Mouse (Mus musculus) v-Abl transformed pro-B cells (cell line): ENCODE measurements around the gene Polg2.

ENCODE experiments used
- in situ Hi-C, 2 experiments: fragments of 400-800 bp; cut with MboI; formaldehyde crosslinking; loops; one replicate each; pipeline ENCODE4 v1.15.1; 2025; ENCODE audit not compliant: unreplicated experiment in 2 of 2

Polg2 gene

GRCm38 (mm10) chr11:106767516-106767915, 11.8 kb downstream of the Polg2 start:
- in situ Hi-C loops = loop anchor here in 1 of 2 experiments (25.0 kb wide), 1 partner anchor 255 kb away; no protein-coding TSS in a partner anchor

GRCm38 (mm10) chr11:106766611-106767162, 12.7 kb downstream of the Polg2 start:
- in situ Hi-C loops = loop anchor here in 1 of 2 experiments (25.0 kb wide), 1 partner anchor 254 kb away; no protein-coding TSS in a partner anchor

DNA sequence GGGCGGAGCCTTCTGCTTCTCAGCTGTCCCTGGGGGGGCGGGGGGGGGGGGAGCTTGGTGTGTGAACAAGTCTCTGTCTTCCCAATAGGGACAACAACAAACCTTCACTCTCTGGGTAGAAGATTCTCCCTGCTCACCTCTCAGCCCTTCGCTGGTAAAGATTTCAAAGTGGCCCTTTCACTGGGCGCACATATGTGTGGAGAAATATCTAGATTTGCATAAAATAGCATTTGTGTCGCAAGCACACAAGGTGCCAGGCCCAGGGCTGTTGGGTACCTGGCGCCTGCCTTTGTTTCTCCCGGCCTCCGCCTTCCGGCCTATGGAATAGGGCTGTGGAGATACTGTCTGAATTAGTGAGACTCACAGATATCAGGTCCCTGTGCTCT, 16.5 kb downstream of the Polg2 start:
- in situ Hi-C loops = loop anchor here in 1 of 2 experiments (25.0 kb wide), 1 partner anchor 250 kb away; no protein-coding TSS in a partner anchor

- in situ Hi-C loops = loop anchor here in 1 of 2 experiments (25.0 kb wide), 1 partner anchor 250 kb away; no protein-coding TSS in a partner anchor
Observed at GRCm38 (mm10) chr11:106762139-106762799, 17.1 kb downstream of the Polg2 start.

- in situ Hi-C loops = loop anchor here in 1 of 2 experiments (25.0 kb wide), 1 partner anchor 248 kb away; no protein-coding TSS in a partner anchor
Observed at GRCm38 (mm10) chr11:106760511-106760910, 18.8 kb downstream of the Polg2 start.

DNA sequence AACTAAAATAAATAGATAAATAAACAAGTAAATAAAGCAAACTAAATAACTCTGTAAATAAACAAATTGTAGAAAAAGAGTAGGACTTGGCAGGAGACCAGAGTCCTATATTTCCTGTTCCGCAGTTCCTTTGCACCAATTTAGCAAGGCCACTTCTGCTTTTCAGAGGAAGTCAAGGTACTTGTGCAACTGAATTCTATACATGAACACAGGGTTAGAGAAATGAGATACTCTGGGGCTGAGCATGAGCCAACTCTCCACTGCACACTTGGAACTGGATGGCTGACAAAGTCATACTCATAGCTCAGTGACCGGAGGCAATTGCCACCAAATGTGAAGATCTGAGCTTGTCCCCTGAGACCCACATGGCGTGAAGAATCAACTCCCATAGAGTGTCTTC, 20.3 kb downstream of the Polg2 start:
- in situ Hi-C loops = loop anchor here in 1 of 2 experiments (25.0 kb wide), 1 partner anchor 247 kb away; no protein-coding TSS in a partner anchor

- in situ Hi-C loops = loop anchor here in 1 of 2 experiments (25.0 kb wide), 1 partner anchor 243 kb away; no protein-coding TSS in a partner anchor
Observed at GRCm38 (mm10) chr11:106755583-106755982, 23.8 kb downstream of the Polg2 start.

DNA sequence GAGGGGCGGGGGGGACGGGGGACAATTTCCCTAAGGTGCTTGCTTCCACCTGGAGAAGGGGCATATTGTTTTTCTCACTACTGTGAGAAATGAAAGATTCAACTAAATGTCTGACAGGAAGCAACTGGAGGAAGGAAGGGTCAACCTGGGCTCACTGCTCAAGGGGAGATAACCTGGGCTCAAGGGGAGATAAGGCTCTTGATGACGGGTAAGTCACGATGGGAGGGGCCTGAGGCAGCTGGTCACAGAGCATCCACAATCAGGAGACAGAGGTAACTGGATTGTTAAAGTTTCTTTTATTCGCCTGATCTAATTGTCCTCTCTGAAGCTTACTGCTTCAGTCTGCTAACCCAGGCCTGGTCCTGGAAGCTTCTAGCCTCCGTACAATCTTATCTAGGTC, 26.0 kb downstream of the Polg2 start:
- in situ Hi-C loops = loop anchor here in 1 of 2 experiments (5.0 to 25.0 kb wide), 2 partner anchors 241 to 431 kb away; no protein-coding TSS in a partner anchor

DNA sequence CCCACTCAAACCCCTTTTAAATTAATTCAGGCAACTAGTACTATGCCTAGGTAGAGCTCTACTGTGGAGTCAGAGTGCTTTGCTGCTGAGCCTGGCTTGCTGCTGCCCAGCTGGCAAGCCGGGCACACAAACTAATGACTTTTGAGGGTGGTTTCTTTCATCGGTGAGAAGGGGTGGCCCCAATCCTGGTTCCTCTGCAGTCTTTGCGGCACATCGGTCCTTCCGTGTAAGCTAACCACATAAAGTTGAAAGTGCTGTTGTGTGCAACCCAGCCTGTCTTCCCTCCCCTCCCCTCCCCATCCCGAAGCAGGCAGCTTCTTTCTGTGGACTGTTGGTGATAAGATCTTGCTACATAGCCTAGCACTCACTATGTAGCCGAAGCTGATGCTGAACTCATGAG, 27.2 kb downstream of the Polg2 start:
- in situ Hi-C loops = loop anchor here in 1 of 2 experiments (5.0 to 25.0 kb wide), 2 partner anchors 240 to 430 kb away; no protein-coding TSS in a partner anchor

- in situ Hi-C loops = loop anchor here in 1 of 2 experiments (5.0 to 25.0 kb wide), 2 partner anchors 239 to 429 kb away; no protein-coding TSS in a partner anchor
Observed at GRCm38 (mm10) chr11:106751039-106752018, 28.0 kb downstream of the Polg2 start, which contains the start of gene Milr1. TSS of gene Milr1 (plus strand) at chr11:106751226.

DNA sequence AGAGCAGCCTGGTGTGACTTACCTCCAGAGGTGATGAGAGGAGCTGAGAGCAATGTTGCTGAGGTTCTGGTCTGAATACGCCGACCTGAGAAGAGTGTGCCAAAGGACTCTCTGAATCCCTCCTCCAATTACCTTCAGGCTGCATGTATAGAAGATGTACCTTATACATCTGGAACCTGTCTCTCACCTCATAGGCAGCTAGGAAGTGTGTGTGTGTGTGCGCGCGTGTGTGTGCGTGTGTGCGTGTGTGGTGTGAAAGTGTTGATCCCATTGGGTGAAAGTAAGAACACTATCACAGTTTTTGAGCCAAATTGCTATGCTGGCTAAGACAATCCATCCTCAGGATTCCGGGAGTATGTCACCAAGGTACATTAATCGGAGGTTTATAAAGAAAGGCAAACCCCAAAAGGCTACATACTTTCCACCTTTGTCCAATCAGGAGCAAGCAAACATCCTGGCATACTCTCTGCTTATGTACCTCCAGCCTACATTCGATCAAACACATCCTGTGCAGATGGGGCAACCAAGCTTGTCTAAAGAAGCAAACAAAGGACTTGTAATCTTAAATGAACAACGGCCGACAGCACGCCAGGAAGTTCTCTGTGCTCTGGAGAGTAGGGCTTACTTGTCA, 29.1 kb downstream of the Polg2 start, which contains the start of gene Pecam1:
Gene Pecam1, minus strand, starts transcription at position 508 of the 631 bp plus-strand sequence.
- in situ Hi-C loops = loop anchor here in 1 of 2 experiments (5.0 to 25.0 kb wide), 2 partner anchors 238 to 428 kb away; no protein-coding TSS in a partner anchor

DNA sequence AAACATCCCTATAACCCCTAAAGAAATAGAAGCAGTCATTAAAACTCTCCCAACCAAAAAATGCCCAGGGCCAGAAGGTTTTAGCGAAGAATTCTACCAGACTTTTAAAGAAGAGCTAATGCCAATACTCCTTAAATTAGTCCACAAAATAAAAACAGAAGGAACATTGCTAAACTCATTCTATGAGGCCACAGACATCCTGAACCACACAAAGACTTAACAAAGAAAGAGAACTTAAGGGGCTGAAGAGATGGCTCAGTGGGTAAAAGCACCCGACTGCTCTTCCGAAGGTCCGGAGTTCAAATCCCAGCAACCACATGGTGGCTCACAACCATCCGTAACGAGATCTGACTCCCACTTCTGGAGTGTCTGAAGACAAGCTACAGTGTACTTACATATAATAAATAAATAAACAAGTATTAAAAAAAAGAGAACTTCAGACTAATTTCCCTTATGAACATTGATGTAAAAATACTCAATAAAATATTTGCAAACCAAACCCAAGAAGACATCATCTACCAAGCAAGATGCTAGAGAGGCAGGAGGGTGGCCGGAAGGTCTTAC, 29.7 kb downstream of the Polg2 start:
- in situ Hi-C loops = loop anchor here in 1 of 2 experiments (5.0 to 25.0 kb wide), 3 partner anchors 237 to 427 kb away; no protein-coding TSS in a partner anchor

DNA sequence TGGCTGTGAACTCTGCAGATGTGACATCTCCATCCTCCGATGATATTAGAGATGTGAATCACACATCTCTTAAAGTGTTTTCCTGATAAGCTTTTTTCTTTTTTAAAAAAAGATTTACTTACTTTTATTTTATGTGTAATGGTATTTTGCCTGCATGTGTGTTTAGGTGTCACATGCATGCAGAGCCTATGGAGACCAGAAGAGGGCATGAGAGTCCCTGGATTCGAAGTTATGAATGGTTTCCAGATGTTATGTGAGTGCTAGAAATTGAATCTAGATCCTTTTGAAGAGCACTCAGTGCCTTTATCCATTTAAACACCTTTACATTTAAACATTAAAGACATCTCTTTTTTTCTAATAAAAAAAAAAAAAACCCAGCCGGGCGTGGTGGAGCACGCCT, 34.4 kb downstream of the Polg2 start:
- in situ Hi-C loops = loop anchor here (5.0 to 10.0 kb wide), 3 partner anchors 32 to 320 kb away; partner anchors contain the start of gene Polg2 (in 1 of the 2)

GRCm38 (mm10) chr11:106742388-106742841, 36.9 kb downstream of the Polg2 start:
- in situ Hi-C loops = loop anchor here (5.0 to 10.0 kb wide), 3 partner anchors 35 to 318 kb away; partner anchors contain the start of gene Polg2 (in 1 of the 2)

DNA sequence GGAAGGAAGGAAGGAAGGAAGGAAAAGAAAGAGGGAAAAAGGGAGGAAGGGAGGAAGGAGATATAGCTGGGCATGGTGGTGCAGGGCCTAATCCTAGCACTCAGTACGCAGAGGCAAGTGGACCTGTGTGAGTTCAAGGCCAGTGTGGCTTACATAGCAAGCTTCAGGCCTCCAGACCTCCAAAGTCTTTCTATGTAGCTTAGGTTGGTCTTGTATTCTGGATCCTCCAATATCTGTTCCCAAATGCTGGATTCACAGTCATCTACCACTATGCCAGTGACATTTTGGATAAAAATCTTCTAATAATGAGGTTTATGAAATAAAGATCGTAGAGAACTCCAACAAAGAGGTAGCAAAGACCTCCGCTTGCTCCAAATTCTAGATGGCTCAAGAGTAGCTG, 37.5 kb downstream of the Polg2 start:
- in situ Hi-C loops = loop anchor here (5.0 to 10.0 kb wide), 3 partner anchors 35 to 317 kb away; partner anchors contain the start of gene Polg2 (in 1 of the 2)

- in situ Hi-C loops = loop anchor here (5.0 to 10.0 kb wide), 3 partner anchors 36 to 316 kb away; partner anchors contain the start of gene Polg2 (in 1 of the 2)
Observed at GRCm38 (mm10) chr11:106741232-106741631, 38.1 kb downstream of the Polg2 start.

GRCm38 (mm10) chr11:106740724-106741123, 38.6 kb downstream of the Polg2 start:
- in situ Hi-C loops = loop anchor here (5.0 to 10.0 kb wide), 3 partner anchors 37 to 316 kb away; partner anchors contain the start of gene Polg2 (in 1 of the 2)

- in situ Hi-C loops = loop anchor here in 1 of 2 experiments (10.0 kb wide), 1 partner anchor 324 kb away; no protein-coding TSS in a partner anchor
Observed at GRCm38 (mm10) chr11:106739116-106739515, 40.2 kb downstream of the Polg2 start.
